Mouse (Mus musculus): ENCODE measurements around the gene Gipc3.
A peak's percentile ranks its signal among the peaks of the same experiment; 100 is the strongest.

- TF ChIP-seq CTCF (IDR thresholded peaks at IDR 0.05) = peak; percentile 97
- TF ChIP-seq POLR2A (IDR thresholded peaks at IDR 0.05; ENCODE audit: insufficient read depth, low read depth, low read length) = no peak
- TF ChIP-seq EP300 (IDR thresholded peaks at IDR 0.05; ENCODE audit: insufficient read depth, low read depth, low read length) = 0 out of 2 replicates have a peak, but pooled peaks have one; percentile 18
Measured at GRCm38 (mm10) chr10:81341333-81341949, 1.6 kb downstream of the Gipc3 start.
